Mouse (Mus musculus) lung, adult 2 months (tissue): ENCODE results near the gene Troap.
A peak's percentile ranks its signal among the peaks of the same experiment; 100 is the strongest.

ENCODE experiments used
- CTCF ChIP-seq: fragments of 200-500 bp; IDR thresholded peaks from 2 replicates; pipeline ENCODE4 v1.5.1; 2011; ENCODE audit warnings: mild to moderate bottlenecking, low read length, control low read depth; ENCODE audit not compliant: insufficient read depth
- POLR2A ChIP-seq: fragments of 200-500 bp; IDR thresholded peaks from 2 replicates; pipeline ENCODE4 v1.6.1; 2011; ENCODE audit warnings: low read depth, mild to moderate bottlenecking, control low read depth, low read length, borderline replicate concordance; ENCODE audit errors: extremely low read depth

DNA sequence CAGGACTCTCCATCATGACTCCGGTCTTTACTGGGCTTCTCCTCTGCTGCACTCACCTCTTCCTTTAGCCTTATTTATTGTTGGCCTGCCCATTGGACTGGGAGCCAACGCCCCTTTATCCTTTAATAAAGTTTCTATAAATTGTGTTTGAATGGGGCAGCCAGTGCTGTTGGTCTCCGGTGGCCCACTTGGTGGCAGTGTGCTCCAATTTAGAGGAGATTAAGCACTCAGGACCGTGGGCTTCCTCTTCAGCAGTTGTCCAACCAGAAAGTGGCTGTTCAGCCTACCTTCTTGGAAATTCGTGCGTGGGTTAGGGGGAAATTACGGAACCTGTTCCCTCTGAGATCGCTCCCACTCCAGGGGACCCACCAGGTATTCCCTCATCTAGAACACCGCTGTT lies 8.9 kb downstream of the Troap start:
- TF ChIP-seq CTCF (peak; percentile 76), POLR2A (no peak)
